Mouse (Mus musculus) retina, adult 2 months (tissue): ENCODE measurements around the gene Rnf144b.

Source experiments
- DNase-seq: peaks from one replicate; pipeline ENCODE4 v3.0.0-alpha.2; 2012; ENCODE audit warnings: low read depth, low spot score

Gene Rnf144b

DNA sequence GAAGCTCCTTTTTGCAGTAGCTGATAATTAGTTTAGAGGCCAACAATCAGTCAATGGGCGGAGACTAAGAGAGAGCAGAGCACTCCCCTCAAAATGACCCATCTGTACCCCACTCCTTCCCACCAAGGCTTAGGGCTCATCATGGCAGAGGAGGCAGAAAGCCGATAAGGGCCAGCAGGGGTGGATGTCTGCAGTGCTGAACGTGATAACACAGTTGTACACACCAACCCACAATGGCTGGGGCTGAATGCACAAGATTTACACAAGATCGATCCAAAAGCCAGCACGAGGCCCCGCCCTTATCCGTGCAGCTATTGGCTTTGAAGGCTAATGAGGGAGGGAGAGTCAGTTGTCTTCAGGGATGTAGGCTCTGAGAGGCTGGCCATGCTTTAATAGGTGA, 58.3 kb downstream of the Rnf144b start:
- DNase-seq, result no peak

DNA sequence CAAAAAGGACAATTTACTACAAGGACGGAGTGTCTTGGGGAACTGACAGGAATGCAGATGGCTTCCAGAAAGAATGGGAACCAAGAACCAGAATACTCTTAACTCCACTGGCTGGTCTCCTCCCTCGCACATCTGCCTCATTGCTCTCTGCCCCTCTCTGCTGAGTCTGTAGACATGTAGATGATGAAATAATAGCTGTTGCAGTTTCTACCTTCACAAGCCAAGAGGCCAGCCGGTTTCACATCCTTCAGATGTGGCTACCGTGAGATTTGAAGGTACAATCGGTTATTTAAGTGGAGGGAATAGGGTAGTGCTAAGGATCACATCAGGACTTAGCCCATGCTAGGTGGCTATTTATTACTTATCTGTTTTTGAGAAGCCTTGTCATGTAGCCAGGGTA, 59.9 kb downstream of the Rnf144b start:
- DNase-seq, result no peak

DNA sequence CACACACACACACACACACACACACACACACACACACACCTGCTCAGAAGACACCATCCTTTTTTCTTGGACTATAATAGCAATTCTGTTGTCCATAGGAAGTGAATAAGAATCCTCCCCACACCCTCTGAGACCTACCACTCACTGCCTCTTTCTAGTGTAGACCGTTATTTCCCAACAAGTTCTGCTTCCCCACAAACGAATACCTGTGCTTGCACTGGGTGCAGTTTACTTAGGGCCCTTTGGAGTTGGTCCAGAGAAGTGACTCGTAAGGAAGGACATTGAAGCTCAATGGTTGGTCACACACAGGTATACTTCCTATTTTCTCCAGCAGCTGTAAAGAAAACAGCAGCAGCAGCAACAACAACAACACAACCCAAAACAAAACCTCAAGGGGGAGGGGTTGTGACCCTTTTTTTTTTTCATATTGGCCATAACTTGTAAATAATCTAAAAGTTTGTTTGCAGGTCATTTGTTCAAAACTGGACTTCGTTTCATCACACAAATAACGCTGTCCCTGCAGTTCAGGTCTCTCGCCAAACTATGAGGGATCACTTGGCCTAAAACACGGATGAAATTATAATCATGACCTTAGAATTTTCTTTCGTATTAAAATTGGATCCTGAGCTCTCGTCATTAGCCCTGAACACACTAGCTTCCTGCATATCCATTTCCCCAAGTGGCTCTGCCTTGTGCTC, 60.7 kb downstream of the Rnf144b start:
- no peak for DNase-seq

DNA sequence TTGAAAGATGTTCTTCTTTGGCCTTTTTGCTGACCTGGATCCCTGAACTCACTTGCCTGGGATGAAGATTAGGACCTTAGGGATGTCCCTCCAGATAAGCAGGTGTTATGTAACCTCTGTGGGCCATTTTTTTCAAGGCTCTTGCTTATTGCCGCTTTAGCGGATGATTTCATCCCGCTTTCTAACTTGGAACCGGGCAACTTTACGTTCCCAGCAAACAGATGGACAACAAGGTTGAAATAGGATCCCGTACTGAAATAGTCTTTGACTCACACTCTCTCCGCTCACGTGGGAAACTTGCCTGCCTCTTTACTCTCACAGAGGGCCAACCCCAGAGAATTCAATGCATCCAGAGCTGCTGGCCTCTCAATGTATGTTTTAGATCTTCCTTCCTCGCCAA, 61.3 kb downstream of the Rnf144b start:
- DNase-seq, result no peak

DNA sequence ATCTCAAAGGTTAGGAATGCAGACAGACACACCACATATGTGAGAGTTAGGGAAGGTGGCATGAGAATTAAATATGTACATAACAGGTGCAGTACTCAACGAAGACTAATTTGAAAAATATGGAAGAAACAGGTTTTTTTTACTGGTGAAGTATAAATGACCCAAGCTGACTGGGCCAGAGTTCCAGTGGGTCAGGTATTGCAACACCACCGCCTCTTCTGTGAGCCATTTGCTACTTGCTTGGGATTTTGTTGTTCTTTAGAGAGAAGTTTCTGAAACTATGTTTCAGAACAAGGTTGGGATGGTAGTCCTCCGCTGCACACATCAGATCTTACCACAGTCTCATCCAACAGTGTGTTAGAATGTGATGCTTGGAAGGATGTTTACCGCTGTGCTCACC, 65.4 kb downstream of the Rnf144b start:
- no peak for DNase-seq

DNA sequence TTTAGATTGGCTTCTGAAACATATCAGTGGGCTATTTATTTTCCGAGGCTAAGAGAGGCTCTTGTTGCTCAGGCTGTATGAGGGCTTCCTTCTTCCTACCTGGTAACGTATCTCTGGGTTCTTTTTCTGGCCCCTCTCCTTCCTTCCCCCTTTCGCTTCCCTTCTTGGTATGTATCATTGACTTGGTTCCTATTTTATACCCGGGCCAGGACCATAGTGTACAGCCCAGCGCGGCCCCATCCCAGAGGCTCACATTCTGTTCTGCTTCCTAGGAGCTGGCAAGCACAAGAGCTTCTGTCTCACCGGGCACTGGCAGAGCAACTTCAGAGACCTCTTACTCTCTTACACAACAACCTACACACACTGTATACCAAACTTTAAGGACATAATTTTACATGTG, 67.5 kb downstream of the Rnf144b start:
- no peak for DNase-seq

DNA sequence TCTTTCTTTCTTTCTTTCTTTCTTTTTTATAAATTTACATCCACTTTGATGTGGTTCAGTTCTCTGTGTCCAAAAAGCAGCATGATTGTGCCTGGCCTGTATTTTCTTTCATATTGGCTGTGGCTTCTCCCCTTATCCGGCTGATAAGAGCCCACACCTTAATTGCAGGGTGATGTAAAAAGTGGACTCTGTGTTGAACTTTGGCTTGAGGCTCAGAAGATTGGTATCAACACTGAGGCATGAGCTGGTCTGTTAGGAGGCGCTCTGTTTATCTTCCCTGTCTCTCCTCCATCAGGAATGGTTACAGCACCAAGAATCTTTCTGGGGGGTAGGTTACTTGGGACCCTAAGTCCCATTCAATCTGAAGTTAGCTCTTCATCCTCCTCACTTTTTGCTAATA, 69.7 kb downstream of the Rnf144b start:
- DNase-seq, result no peak

DNA sequence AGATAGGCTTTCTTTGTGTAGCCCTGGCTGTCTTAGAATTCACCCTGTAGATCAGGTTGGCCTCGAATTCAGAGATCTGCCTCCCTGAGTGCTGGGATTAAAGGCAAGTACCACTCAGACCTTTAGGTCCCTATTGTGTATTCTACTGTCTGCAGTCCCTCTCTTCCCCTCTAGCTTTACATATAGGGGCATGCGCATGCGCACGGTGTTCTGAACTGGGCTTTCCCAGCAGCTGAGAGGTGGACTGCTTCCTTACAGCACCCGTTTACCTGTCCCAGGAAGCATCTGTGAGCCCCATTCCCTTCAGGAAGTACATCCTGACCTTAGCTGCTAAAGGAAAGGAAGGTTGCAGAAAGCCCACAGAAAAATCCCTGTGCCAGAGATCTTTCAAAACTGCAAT, 70.3 kb downstream of the Rnf144b start:
- DNase-seq, result no peak

DNA sequence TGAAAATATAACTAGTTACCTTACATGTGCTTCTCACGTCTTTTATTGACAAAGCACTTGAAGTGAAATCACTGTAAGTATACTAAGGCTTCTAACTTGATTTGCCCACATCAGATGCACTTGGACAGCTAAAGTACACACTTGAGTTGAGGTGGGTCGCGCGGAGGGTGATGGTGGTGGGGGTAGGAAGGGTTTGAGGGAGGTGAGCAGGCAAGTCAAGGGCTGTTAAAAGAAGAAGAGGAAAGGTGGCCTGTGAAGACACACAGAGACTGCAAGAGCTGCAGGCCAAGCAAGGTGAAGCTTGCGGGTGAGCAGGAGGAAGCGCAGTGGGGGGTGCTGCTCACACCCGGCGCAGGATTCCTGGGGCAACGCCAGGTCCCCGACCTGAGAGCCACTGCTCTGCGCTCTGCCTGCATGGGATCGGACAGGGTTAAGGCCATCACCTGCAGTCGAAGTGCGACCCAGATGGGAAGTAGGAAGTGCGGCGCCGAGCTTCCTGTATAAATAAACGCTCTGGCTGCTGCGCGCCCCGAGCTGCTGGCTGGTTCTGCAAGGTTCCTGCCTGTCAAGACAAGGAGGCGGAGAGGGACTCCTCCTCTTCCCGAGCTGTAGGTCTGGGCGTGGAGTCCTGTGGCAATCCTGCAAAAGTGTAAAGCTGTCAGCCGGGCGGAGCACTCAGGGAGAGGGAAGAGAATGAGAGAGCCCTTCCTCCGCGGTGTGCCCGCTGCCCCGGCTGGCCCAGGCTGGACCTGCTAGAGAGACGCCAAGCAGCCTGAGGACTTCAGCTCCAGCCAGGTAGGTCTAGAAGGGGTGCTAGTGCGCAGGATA, 71.1 kb downstream of the Rnf144b start:
- DNase-seq, result peak; percentile 13

DNA sequence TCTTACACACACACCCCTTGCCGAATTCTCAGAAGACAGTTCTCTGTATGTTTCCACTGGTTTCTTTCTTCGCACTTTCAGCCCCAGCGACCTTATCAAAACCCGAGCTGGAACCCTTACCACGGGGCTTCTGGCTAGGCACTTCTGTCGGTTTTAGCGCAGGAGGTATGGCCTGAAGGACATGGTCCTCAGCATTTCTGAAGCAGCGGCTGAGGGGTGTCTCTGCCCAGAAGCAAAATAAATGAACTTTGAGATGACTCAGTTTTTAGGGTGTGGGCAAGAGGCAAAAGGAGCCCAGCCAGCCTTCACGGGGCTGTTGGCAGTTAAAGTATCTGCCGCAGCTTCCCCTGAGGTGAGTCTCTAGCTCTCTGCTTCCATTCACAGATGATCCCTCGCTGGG, 72.2 kb downstream of the Rnf144b start:
- DNase-seq, result no peak

DNA sequence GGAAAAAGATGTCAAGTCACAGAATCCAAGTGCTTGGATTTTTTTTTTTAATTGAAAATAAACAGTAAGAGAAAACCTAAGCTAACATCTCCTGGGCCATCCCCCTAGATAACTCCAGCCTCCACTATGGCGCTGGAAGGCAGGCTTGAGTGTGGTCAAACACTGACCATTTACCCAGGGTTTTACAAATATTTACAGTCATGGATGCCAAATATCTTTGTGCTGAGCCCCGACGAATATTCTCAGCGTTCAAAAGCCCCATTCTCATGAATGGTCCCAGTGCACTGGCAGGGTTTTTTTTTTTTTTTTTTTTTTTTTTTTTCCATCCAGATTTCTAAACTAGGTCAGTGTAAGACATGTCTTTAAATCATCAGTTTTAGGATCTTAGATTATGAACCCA, 73.0 kb downstream of the Rnf144b start:
- no peak for DNase-seq

DNA sequence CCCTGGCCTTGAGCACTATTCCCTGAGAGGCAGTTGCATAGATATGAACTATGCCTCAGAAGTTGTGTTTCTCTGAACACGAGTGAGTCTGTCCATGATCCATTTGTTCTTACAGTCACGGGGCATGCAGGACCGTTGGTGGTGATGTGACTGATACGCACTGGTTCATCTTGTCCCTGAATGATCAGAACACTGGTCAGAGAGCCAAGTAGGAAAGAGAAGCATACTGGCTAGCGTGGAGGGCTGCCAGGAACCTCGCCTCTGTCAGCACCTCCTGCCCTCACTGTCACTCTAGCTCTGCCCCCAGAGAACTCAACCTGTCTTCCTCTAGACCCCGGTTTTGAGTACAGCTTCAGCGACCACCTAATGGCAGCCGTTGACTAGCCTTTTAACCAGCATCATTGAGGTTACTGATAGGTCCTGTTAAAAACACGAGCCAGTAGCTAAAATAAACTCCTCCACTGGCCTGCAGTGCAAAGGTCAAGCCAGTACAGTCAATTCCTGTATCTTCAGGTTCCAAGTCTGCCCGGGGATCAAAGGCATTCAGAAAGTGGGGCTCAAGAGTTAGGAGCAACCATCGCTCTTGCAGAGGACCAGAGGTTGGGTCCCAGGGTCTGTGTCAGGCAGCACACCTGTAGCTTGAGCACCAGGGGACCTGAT, 77.7 kb downstream of the Rnf144b start:
- DNase-seq, result no peak

DNA sequence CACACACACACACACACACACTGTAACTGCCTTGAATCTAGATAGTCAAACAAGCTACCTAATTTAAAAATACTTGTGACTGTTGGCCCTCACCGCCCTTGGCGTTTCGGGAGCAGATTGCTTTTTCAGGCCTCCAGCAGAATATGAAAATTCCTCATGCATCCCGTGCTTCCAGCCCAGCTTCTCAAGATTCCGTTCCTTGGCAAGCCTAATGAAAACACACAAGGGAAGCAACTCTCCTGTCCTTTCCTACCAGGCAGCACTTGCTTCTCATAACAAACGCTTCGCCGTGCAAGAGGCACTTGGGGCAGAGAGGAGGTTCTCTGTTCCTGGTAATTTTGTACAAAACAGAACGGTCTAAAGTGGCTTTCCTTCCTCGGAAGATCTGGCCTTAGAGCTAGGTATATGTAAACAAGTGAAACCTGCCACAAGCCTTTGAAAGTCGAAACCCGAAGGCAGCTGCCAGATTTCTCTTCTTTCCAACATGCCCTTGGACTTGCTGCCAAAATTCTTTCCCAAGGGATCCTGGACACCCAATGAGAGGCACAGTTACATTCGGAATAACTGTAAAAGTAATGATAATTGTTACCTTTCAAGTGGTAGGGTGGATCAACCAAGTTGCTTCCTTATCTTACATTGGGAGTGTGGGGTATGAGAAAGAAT, 79.6 kb downstream of the Rnf144b start:
- DNase-seq, result no peak

DNA sequence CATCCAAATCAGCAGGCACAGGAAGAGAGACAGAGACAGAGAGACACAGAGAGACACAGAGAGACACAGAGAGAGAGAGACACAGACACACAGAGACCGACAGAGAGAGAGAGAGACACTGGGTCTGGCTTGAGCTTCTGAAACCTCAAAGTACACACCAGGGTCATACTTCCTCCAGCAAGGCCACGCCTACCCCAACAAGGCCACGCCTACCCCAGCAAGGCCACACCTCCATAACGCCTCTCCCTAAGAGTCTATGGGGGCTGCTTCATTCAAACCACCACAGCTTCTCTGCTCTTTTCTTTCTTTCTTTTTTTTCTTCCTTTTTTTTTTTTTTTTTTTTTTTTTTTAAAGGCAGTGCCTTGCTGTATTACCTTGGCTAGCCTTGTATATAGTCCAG, 88.0 kb downstream of the Rnf144b start:
- DNase-seq, result no peak

DNA sequence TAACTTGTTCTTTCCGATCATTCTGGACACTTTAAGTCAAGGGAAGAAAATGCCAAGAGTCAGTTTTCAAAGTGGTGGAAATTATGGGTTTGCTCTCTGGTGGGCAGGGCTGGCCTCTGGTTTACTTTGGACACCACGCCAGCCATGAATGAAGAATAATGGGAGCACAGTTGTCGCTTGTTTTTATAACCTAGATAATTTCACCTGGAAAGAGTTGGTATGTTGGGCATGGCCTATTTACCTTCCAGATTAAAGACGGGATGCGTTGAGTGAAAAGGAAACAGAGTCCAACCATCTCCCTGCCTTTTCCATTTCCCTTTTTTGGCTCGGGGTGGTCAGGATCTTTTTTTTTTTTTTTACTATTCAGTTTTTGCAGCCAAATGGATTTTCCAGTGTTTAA, 88.5 kb downstream of the Rnf144b start:
- DNase-seq, result no peak

DNA sequence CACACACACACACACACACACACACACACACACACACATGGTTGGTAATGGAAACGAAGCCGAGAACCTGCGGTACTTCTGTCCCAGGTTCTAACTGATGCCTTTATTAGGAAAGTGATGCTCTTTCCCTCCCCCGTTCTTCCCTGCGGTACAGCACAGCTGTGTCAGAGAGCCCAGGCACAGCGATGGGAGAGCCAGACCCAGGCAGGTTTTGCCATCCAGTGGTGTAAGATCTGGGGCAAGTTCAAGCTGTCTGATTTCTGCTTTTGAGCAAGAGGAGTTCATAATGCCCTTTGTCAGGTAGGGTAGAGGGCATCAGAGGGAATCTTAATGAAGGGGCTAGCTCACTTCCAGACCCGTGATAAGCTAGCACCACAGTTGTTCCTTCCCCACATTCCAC, 89.1 kb downstream of the Rnf144b start:
- DNase-seq, result no peak

DNA sequence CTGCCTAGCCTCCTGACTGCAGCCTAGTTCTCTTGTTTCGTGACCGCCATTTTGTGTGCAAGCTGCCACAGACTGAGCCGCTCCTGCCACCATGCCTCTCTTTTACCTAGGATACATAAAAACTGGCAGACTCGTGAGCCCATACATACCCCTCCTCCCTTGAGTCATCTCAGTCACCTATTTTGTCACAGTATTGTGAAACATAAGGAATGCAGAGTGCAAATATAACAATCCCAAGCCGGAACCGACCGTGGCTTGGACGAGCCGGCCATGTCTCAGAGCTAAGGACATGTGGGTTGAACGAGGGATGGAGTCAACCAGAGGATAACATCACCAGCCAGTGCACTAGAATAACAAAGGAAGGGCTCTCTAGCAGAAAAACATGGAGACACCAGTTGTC, 91.4 kb downstream of the Rnf144b start:
- DNase-seq, result no peak

DNA sequence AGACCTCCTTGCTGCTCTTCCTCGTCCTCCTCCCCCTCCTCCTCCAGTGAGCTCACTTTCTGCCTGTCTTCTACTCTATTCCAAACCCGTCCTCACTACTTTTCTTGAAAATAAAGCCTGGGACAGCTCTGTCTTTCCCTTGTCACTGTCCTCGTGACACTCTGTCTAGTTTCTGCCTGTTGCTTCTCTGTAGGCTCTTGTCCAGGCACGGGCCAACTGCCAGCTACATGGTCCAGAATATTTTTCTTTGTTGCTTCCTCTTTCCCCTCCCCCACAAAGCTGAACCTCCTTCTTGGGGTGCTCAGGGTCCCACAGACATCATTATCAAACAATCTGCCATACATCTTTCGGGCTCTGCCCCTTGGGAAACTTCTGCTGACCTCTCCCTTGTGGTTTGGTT, 92.4 kb downstream of the Rnf144b start:
- DNase-seq, result no peak

DNA sequence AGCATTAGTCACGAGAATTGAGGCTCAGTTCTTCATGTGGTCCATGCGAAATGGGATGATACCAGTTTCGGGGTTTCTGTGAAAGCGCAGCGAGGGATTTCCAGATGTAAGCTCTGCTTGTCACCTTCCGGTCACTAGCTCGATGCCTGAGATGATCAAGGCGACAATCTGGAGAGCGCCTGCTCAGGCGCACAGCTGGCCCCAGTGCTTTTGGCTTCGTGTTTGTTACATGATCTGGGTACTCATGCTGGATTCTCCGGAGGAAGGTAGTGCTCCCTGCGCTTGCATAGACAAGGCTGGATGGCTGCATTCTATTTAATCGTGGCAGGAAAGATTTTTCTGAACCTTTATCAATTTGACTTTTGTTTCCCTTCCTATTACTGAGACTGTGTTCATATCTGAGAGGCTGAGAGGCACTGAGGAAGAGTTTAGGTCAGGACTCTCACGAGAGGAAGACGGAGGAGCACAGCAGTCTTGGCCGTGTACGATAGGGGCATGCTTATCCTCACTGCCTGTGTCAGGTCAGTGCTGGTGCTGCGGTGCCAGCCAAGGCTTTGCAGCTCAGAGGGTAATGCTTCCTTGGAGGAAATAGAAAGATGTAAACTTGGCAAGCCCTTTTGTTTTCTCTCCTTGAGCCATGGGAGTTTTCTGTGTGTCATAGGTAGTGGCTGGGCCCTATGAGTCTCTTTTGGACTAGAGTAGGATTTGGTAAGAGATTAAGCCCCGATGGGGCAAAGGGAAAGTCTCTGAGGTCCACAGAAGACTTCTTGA, 93.5 kb downstream of the Rnf144b start:
- no peak for DNase-seq

DNA sequence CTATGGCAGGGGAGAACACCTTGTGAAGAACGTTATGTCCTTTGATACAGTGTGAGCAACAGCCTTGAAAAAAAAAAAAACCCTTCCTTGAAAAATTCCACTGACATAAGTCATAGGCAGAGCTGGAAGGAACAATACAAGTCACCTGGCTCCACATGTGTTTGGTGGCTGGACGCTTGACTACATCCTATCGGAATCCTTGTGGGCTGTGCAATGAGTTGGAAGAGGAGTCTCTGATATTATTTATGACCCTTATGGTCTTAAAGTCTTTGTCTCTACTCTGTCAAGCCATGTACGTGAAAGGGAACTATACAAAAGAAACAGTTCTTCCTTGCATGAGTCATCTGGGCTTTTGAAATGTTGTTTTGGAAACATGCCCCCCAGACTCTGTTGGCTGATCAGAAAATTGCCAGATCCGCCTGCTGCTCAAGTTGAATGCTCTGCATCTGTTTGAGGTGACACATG, 94.7 kb downstream of the Rnf144b start:
- DNase-seq, result no peak

DNA sequence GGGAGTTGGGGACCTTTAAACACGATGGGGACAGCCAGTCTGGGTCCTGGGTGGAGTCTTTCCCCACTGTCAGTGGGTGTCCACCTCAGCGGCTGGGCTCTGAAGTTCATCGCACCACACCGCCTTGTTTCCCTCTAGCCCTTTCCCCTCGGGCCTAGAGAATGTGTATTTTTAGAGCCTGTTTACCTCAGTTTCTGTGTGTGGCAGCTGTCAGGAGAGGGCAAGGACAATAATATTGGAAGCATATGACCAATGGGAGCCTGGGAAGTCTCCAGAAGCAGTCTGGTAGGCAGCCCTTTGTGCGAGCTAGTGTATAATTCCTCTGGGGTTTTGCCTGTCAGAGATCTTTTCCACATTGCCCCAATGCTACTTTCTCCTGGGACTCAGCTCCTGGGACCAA, 95.9 kb downstream of the Rnf144b start:
- DNase-seq, result no peak
